Mouse (Mus musculus) CD4-positive, CD25-positive, alpha-beta regulatory T cell, adult 4 months (primary cell): ENCODE measurements around the gene Gm5773. TPM values are rescaled to one million over a fixed set of nuclear protein-coding genes. Genes with fewer than 3 reads are reported as not detected.
"Not testable (repeated sequence)": the region's sequence is repeated elsewhere in the genome, so short reads cannot be mapped to it uniquely, and the experiment has no call there.

ENCODE experiments used
- ATAC-seq: one replicate; pipeline ENCODE4 v1.8.0; 2017
- polyA plus RNA-seq, 2 experiments: library from polyadenylated mRNA; unstranded; fragments of 100-300 nt; shearing (Covaris generic); gene quantifications; one replicate each; pipeline ENCODE4 v1.2.1; 2017

Gm5773 gene
- not detected for polyA plus RNA-seq

GRCm38 (mm10) chr3:93772700-93773099, at the start of gene Gm5773:
Gene Gm5773 (plus strand): TSS chr3:93773000.
- ATAC-seq: not testable (repeated sequence)

GRCm38 (mm10) chr3:93745475-93745874, 27.3 kb upstream of the Gm5773 start:
- ATAC-seq: not testable (repeated sequence)

GRCm38 (mm10) chr3:93754022-93754421, 18.8 kb upstream of the Gm5773 start:
- ATAC-seq: not testable (repeated sequence)

GRCm38 (mm10) chr3:93796098-93796497, 23.3 kb downstream of the Gm5773 start, which contains the start of gene Tdpoz4:
Gene Tdpoz4 (plus strand): TSS chr3:93796398.
- not testable (repeated sequence) for ATAC-seq

GRCm38 (mm10) chr3:93813341-93813740, 40.5 kb downstream of the Gm5773 start:
- not testable (repeated sequence) for ATAC-seq

Other genes with a start within 250 kb of the Gm5773 start
- 100 to 1,000 TPM; 693 to 848 TPM for gene S100a10, start 217.9 kb upstream of the Gm5773 start, polyA plus RNA-seq
- gene Tdpoz2, start 120.3 kb upstream of the Gm5773 start, polyA plus RNA-seq: not detected
- not detected for gene Tdpoz1, start 96.7 kb upstream of the Gm5773 start, polyA plus RNA-seq
- not detected for gene Gm37596, start 79.9 kb upstream of the Gm5773 start, polyA plus RNA-seq
- gene Tdpoz4, start 23.4 kb downstream of the Gm5773 start, polyA plus RNA-seq: not detected
- not detected for gene Tdpoz3, start 53.0 kb downstream of the Gm5773 start, polyA plus RNA-seq
- not detected for gene Gm9117, start 170.5 kb downstream of the Gm5773 start, polyA plus RNA-seq
- not detected for gene Tdpoz5, start 188.3 kb downstream of the Gm5773 start, polyA plus RNA-seq